Mouse (Mus musculus): ENCODE data around the gene Dppa3.

Gene Dppa3

GRCm38 (mm10) chr6:122598436-122598835, 27.8 kb upstream of the Dppa3 start:
- Histone ChIP-seq H3K4me1 (replicated peaks; ENCODE audit: low read depth, low read length) (peaks cover 26% of the 10 kb centered on the region), H3K27me3 (ENCODE audit: insufficient read depth, low read length) (no peaks in the 10 kb centered on the region), H3K9me3 (ENCODE audit: low read length) (no peaks in the 10 kb centered on the region), H3K36me3 (ENCODE audit: insufficient read depth, low read length) (peaks cover 15% of the 10 kb centered on the region; the same call in 1 of the 2 replicates), H3K4me3 (replicated peaks; ENCODE audit: low read length) (no peak overlapping the region)
- TF ChIP-seq POU5F1 (IDR thresholded peaks at IDR 0.05; ENCODE audit: borderline replicate concordance, low read length) (no peak), NANOG (IDR thresholded peaks at IDR 0.05; ENCODE audit: borderline replicate concordance, low read length) (no peak), CTCF (conservative IDR thresholded peaks at IDR 0.05; ENCODE audit: low read length) (no peak)

GRCm38 (mm10) chr6:122599054-122599737, 27.0 kb upstream of the Dppa3 start:
- peaks cover 21% of the 10 kb centered on the region; the same call in 1 of the 2 replicates for H3K36me3 ChIP-seq (ENCODE audit: insufficient read depth, low read length)
- peaks cover 32% of the 10 kb centered on the region for H3K4me1 ChIP-seq (replicated peaks; ENCODE audit: low read depth, low read length)
- no peak for TF ChIP-seq POU5F1 (IDR thresholded peaks at IDR 0.05; ENCODE audit: borderline replicate concordance, low read length)
- no peak; the same call in 1 of the 2 replicates for TF ChIP-seq CTCF (conservative IDR thresholded peaks at IDR 0.05; ENCODE audit: low read length)
- TF ChIP-seq NANOG (IDR thresholded peaks at IDR 0.05; ENCODE audit: borderline replicate concordance, low read length) = no peak
- H3K9me3 ChIP-seq (ENCODE audit: low read length) = no peaks in the 10 kb centered on the region
- no peak overlapping the region for H3K4me3 ChIP-seq (replicated peaks; ENCODE audit: low read length)
- no peaks in the 10 kb centered on the region for H3K27me3 ChIP-seq (ENCODE audit: insufficient read depth, low read length)

GRCm38 (mm10) chr6:122600066-122600646, 26.1 kb upstream of the Dppa3 start:
- Histone ChIP-seq H3K36me3 (ENCODE audit: insufficient read depth, low read length) (peaks cover 26% of the 10 kb centered on the region), H3K27me3 (ENCODE audit: insufficient read depth, low read length) (no peaks in the 10 kb centered on the region), H3K4me1 (replicated peaks; ENCODE audit: low read depth, low read length) (peaks cover 38% of the 10 kb centered on the region), H3K4me3 (replicated peaks; ENCODE audit: low read length) (no peak overlapping the region), H3K9me3 (ENCODE audit: low read length) (no peaks in the 10 kb centered on the region)
- TF ChIP-seq CTCF (conservative IDR thresholded peaks at IDR 0.05; ENCODE audit: low read length) = no peak
- no peak for TF ChIP-seq POU5F1 (IDR thresholded peaks at IDR 0.05; ENCODE audit: borderline replicate concordance, low read length)
- TF ChIP-seq NANOG (IDR thresholded peaks at IDR 0.05; ENCODE audit: borderline replicate concordance, low read length) = no peak

GRCm38 (mm10) chr6:122601031-122601430, 25.2 kb upstream of the Dppa3 start:
- peaks cover 33% of the 10 kb centered on the region for H3K36me3 ChIP-seq (ENCODE audit: insufficient read depth, low read length)
- peaks cover 39% of the 10 kb centered on the region for H3K4me1 ChIP-seq (replicated peaks; ENCODE audit: low read depth, low read length)
- TF ChIP-seq NANOG (IDR thresholded peaks at IDR 0.05; ENCODE audit: borderline replicate concordance, low read length) (no peak), POU5F1 (IDR thresholded peaks at IDR 0.05; ENCODE audit: borderline replicate concordance, low read length) (no peak), CTCF (conservative IDR thresholded peaks at IDR 0.05; ENCODE audit: low read length) (no peak)
- no peaks in the 10 kb centered on the region for H3K27me3 ChIP-seq (ENCODE audit: insufficient read depth, low read length)
- no peak overlapping the region for H3K4me3 ChIP-seq (replicated peaks; ENCODE audit: low read length)
- H3K9me3 ChIP-seq (ENCODE audit: low read length) = no peaks in the 10 kb centered on the region

GRCm38 (mm10) chr6:122601615-122602014, 24.6 kb upstream of the Dppa3 start:
- no peak for TF ChIP-seq POU5F1 (IDR thresholded peaks at IDR 0.05; ENCODE audit: borderline replicate concordance, low read length)
- TF ChIP-seq NANOG (IDR thresholded peaks at IDR 0.05; ENCODE audit: borderline replicate concordance, low read length) = no peak
- no peak for TF ChIP-seq CTCF (conservative IDR thresholded peaks at IDR 0.05; ENCODE audit: low read length)
- Histone ChIP-seq H3K27me3 (ENCODE audit: insufficient read depth, low read length) (no peaks in the 10 kb centered on the region), H3K4me3 (replicated peaks; ENCODE audit: low read length) (peak overlapping the region; percentile 59; the same call in 1 of the 2 replicates), H3K36me3 (ENCODE audit: insufficient read depth, low read length) (peaks cover 37% of the 10 kb centered on the region), H3K9me3 (ENCODE audit: low read length) (no peaks in the 10 kb centered on the region), H3K4me1 (replicated peaks; ENCODE audit: low read depth, low read length) (peaks cover 42% of the 10 kb centered on the region)

GRCm38 (mm10) chr6:122602242-122602991, 23.8 kb upstream of the Dppa3 start, which contains the start of gene Apobec1:
Apobec1 (minus strand) TSS chr6:122602444.
- peak within 1 kb of the TSS; percentile 59 for H3K4me3 ChIP-seq (replicated peaks; ENCODE audit: low read length)
- H3K9me3 ChIP-seq (ENCODE audit: low read length) = no peaks in the 10 kb centered on the region
- H3K4me1 ChIP-seq (replicated peaks; ENCODE audit: low read depth, low read length) = peaks cover 49% of the 10 kb centered on the region
- H3K27me3 ChIP-seq (ENCODE audit: insufficient read depth, low read length) = no peaks in the 10 kb centered on the region
- peaks cover 43% of the 10 kb centered on the region for H3K36me3 ChIP-seq (ENCODE audit: insufficient read depth, low read length)
- TF ChIP-seq CTCF (conservative IDR thresholded peaks at IDR 0.05; ENCODE audit: low read length) (no peak), NANOG (IDR thresholded peaks at IDR 0.05; ENCODE audit: borderline replicate concordance, low read length) (no peak), POU5F1 (IDR thresholded peaks at IDR 0.05; ENCODE audit: borderline replicate concordance, low read length) (no peak)

GRCm38 (mm10) chr6:122602992-122603322, 23.3 kb upstream of the Dppa3 start:
- Histone ChIP-seq H3K36me3 (ENCODE audit: insufficient read depth, low read length) (peaks cover 43% of the 10 kb centered on the region), H3K9me3 (ENCODE audit: low read length) (no peaks in the 10 kb centered on the region), H3K4me1 (replicated peaks; ENCODE audit: low read depth, low read length) (peaks cover 49% of the 10 kb centered on the region), H3K27me3 (ENCODE audit: insufficient read depth, low read length) (no peaks in the 10 kb centered on the region), H3K4me3 (replicated peaks; ENCODE audit: low read length) (peak overlapping the region; percentile 59)
- no peak for TF ChIP-seq NANOG (IDR thresholded peaks at IDR 0.05; ENCODE audit: borderline replicate concordance, low read length)
- TF ChIP-seq POU5F1 (IDR thresholded peaks at IDR 0.05; ENCODE audit: borderline replicate concordance, low read length) = no peak

- H3K27me3 ChIP-seq (ENCODE audit: insufficient read depth, low read length) = no peaks in the 10 kb centered on the region
- TF ChIP-seq CTCF (conservative IDR thresholded peaks at IDR 0.05; ENCODE audit: low read length) (no peak), NANOG (IDR thresholded peaks at IDR 0.05; ENCODE audit: borderline replicate concordance, low read length) (no peak), POU5F1 (IDR thresholded peaks at IDR 0.05; ENCODE audit: borderline replicate concordance, low read length) (no peak)
Observed at GRCm38 (mm10) chr6:122604260-122604659, 21.9 kb upstream of the Dppa3 start.

More at GRCm38 (mm10) chr6:122604260-122604659, 21.9 kb upstream of the Dppa3 start:
- H3K4me1 ChIP-seq (replicated peaks; ENCODE audit: low read depth, low read length) = peaks cover 49% of the 10 kb centered on the region
- no peaks in the 10 kb centered on the region for H3K9me3 ChIP-seq (ENCODE audit: low read length)
- peaks cover 31% of the 10 kb centered on the region for H3K36me3 ChIP-seq (ENCODE audit: insufficient read depth, low read length)
- H3K4me3 ChIP-seq (replicated peaks; ENCODE audit: low read length) = no peak overlapping the region

Data from E14TG2a.4 (cell line).